Mouse (Mus musculus) adrenal gland, postnatal 36 days (tissue): ENCODE measurements at regions not wholly inside any gene's neighbourhood (a gene's known extent, or its start where the extent isn't known, plus 50 kb on each side); places are given as distances from the start of the nearest gene placed in this dataset.

ENCODE experiments used
- DNase-seq, 2 experiments: peaks; one replicate each; pipeline ENCODE4 v3.0.0; 2021; ENCODE audit warnings: mixed read lengths in 1 of 2

- DNase-seq, result no peak
Measured at GRCm38 (mm10) chr7:72592110-72592509, 285.7 kb upstream of the Mctp2 start.

- no peak for DNase-seq
Measured at GRCm38 (mm10) chr7:72592649-72593048, 286.2 kb upstream of the Mctp2 start.

DNA sequence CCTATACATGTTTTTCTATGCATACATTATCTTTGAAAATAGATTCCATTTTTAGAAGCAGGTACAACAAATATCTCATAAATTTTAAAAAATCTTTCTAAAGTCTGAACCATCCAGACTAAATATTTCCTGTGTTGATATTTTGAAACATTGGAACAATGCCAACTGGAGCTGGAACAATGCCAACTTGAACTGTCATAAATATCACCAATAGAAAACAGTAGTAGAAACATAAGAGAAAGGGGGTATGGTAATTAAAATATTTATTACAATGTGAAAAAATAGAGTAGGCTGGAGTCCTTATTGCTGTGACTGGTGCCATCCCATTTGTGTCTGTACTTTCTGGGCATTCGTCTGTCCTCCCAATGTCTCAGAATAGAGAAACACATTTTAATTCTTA, 286.9 kb upstream of the Mctp2 start:
- DNase-seq, result no peak

DNA sequence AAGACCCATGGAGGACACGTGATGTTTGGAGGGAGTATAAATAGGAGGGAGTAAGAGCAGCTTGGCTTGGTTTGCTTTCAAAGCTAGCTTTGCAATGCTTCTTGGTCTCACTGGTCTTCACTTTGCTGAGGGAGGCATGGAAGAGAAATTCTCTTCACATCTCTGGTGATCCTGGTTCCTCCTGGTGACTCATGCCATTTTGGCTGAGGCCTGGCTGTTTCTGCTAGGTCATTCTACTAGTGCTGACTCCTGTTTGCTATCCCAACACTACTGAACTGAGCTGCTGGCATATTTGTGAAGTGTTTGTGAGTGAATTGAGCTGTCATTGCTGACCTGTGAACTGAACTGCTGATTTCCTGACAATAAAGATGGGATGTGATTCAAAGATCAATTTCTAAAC, 288.3 kb upstream of the Mctp2 start:
- DNase-seq, result no peak

DNA sequence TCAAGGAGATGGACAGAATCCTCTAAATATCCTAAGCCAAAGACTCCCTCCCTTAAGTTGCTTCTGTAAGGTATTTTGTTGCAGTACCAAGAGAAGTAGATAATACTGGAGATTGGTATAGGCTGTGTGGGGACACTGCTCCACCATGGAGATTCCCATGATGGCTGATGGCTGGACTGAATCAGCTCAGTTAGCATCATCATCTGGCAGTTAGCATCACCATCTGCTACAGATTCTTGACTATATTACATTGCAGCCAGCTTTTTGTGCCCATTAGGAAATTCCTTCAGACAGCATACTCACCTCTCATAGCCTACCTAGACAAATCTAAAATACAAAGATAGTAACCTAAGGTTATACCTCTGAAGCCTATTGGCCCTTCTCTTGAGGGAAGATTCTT, 290.6 kb upstream of the Mctp2 start:
- no peak for DNase-seq

DNA sequence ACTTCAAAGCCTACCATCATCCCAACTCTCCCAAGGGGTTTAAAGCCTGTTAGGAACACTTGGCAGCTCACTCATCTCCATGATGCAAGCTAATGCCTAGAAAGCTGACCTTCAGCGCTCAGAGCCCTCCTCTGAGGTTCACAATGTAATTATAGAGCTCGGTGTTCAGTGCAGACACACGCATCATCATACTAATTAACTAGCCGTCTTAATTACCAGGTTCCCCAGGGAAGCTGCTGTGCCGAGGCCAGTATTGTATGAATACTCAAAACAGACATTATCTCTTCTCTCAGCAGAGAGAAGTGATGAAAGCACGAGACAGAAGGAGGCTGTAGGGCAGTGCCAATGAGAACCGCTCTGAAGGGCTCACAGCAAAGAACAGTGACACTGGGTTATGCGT, 295.5 kb upstream of the Mctp2 start:
- no peak for DNase-seq

GRCm38 (mm10) chr7:72609791-72610190, 303.4 kb upstream of the Mctp2 start:
- no peak for DNase-seq

GRCm38 (mm10) chr7:72615232-72615631, 308.8 kb upstream of the Mctp2 start:
- no peak for DNase-seq

DNA sequence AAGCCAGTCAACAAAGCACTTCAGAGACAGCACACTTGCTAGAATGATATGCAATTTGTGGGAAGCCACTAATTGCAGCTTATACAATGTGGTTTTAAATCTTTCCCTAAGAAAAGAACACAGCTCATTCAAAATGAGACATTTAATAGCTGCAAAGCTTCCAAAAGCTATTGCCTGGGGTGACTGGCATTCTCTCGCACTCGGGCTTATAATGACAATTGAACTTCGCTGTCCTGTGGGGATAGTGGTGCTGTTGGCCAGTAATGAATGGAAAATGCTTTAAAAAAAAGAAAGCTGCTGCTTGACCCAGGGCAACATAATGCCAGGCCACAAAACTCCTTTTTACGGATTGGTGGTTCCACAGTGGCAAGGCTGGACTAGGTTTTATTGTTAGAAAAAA, 321.0 kb upstream of the Mctp2 start:
- DNase-seq, result no peak

DNA sequence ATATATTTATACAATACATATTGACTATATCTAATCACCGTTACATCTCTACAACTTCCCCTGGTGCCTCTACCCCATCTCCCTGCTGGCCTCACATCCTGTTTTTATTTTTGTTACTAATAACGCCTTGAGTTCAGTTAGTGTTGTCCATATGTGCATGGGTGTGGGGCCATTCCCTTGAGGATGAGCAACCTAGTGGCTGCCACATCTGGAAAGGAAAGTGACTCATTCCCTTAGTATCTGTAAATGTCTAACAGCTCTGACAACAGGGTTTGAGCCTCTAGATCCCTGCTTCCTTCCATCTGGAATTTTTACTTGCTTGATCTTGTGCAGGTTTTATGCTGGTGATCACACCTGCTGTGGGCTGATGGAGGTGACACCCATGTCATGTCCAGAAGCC, 333.2 kb upstream of the Mctp2 start:
- no peak for DNase-seq

GRCm38 (mm10) chr7:72675018-72675417, 368.6 kb upstream of the Mctp2 start:
- DNase-seq, result no peak

DNA sequence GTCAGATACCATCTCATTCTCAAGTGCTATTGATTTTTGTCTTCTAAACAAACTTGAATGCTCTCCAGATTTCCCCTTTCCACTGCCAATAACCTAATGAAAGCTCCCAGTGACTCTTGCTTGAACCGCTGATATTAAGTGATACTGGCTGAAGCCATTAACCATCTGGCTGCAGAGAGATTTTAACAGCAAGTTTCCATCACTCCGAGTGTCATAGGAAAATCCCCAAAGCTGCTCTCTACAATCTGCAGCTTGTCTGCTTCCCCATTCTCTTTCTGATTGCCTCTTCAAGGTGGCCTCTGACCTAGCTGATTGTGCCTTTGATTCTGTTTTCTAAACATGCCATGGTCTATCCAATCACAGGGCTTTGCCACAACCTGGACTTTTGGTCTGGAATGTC, 379.4 kb upstream of the Mctp2 start:
- DNase-seq, result no peak

GRCm38 (mm10) chr7:72687356-72687755, 380.9 kb upstream of the Mctp2 start:
- no peak for DNase-seq

- DNase-seq, result no peak
Measured at GRCm38 (mm10) chr7:72691396-72691795, 385.0 kb upstream of the Mctp2 start.

GRCm38 (mm10) chr7:72691859-72692258, 385.5 kb upstream of the Mctp2 start:
- DNase-seq, result no peak

DNA sequence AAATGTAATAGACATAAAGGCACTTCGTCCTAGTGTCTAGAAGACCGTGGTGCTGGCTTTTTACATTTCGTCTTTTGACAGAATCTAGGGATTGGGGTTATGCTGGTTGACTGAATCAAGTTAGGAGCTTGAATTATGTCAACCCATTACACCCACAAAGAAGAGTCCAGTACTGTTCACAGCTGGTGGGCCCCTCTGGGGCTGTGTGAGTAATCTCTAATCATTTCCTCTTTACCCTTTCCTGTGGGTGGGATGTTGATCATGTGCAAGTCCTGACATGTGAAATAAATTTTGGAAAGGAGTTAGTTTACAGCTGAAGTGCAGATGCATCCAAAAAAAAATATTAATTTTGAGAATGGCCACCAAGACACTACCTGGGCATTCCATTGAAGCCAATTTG, 390.3 kb upstream of the Mctp2 start:
- DNase-seq, result no peak

- DNase-seq, result no peak
Measured at GRCm38 (mm10) chr7:72703652-72704341, 397.4 kb upstream of the Mctp2 start.

DNA sequence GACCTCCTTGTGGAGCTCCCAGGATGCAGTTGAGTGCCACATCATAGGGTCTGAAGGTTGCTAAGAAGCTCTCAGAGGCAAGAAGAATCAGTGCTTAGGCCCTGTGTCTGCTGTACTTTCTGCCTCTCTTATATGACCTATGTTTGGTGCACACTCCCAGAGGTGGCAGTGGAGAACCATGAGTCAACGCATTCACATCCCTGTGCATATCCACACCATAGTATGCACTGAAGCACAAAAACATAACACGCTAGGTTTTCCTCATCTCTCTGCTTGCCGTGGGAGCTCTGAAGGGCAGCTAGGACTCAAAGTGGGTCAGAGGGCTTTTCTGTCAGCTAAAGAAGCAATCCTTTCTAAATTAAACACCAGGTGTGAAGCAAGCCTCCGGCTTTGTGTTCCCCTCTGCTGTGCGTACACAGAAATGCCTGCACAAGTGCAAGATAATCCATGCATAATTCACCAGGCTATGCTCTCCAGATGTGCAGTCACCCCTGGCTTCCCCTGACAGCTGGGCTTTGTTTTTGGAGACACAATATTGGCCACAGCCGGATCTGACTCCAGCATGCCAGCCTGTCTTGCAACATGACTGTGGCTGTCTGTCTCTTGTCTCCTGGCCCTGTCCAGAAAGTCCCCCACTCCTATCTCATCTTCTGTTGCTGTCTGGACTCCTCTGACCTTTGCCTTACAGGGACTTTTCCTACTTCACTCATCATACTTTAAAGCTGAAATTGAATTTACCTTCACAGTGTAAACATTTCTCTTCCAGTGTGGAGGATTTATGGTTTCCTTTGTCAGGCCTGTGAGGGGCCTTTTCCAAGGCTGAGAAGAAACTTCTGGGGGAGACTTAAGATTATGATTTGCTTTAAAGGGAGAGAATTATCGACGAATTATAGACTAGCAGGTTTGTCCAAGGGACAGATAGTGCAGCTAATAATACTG, 405.1 kb upstream of the Mctp2 start:
- DNase-seq, result no peak

- DNase-seq, result no peak
Measured at GRCm38 (mm10) chr7:72715401-72715800, 409.0 kb upstream of the Mctp2 start.

DNA sequence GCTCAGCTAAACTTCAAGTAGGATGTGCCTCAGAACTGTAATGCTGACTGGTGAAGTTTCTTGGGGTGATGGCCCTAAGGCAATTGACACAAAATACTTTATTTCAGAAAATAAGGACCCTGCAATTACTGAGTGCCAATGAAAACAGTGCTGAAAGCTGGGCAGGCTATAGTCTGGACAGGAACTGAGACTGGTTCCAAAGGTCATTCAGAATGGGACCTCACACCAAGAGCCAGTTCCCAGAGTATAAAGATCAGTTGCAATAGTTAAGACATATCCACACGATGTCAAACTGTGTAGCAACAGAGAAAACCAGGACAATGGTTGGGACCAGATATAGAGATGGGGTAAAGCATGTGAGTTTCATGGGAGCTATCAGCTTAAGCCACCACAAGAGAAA, 409.6 kb upstream of the Mctp2 start:
- no peak for DNase-seq

- no peak for DNase-seq
Measured at GRCm38 (mm10) chr7:72726214-72726854, 419.9 kb upstream of the Mctp2 start.

DNA sequence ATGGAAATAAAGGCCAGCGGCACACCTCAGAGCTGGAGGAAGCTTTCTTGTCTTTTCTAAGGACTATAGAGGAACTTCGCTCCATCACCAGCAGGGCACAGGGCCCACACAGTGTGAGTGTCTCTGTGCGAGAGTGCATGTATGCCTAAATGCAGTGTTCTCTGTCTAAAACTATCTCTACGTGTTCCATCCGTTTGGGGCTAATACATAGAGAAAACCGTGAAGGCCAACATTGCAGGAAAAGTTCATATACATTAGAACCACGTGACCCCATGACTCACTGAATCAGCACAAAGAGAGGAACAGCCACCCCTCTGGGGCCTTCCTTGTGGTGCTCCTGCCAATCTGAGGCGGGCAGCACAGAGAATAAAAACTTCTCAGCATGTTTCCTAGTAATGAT, 431.4 kb upstream of the Mctp2 start:
- DNase-seq, result no peak

DNA sequence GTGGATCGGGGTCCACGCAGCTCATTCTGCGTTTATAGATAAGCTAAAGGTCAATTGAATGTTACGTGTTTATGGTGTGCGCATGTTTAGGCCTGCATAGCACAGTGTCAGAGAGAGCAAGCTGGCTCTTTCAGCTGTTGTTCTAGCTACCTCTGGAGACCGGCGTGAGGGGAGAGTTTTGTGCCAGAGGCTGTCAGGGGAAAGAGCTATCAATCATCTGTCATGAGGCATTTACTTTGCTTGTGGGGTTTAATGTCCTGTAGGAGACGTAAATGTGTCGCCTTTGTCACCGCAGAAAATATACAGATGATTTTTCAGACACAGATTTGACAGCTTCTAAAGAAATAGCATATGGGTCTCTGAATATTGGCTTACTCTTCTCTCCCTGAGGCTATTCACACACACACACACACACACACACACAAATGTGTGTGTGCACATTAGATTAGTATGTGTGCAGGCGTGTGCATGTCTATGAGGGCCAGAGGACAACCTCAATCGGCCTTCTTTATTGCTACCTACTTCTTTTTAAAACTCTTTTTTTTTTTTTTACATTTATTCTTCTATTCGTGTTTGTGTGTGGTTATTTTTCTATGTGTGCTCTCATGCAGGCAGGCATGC, 432.0 kb upstream of the Mctp2 start:
- DNase-seq, result no peak
